Mouse (Mus musculus) stomach, postnatal 0 days (tissue): ENCODE measurements around the gene Hspa1a.

ENCODE experiments used
- CTCF ChIP-seq: IDR thresholded peaks from 2 replicates; pipeline ENCODE4 v1.5.1; 2016; ENCODE audit warnings: antibody characterized with exemption, low read depth, mild to moderate bottlenecking, moderate library complexity
- EP300 ChIP-seq: optimal IDR thresholded peaks from 2 replicates; pipeline ENCODE3; 2016; ENCODE audit warnings: antibody characterized with exemption

DNA sequence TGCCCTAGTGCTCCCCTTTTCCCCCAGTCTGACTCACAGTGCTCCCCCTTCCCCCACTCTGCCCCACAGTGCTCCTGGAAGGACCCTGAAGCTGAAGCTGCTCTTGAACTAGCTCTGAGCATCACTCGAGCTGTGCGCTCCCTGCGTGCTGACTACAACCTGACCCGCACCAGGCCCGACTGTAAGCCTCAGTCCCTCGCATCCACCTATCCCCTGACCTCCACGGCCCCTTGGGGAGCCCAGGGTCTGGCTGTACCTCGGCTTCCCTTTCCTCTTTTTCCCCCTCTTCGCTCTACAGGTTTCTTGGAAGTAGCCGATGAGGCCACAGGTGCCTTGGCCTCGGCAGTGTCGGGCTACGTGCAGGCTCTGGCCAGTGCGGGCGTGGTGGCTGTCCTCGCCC, 43.3 kb upstream of the Hspa1a start:
- TF ChIP-seq EP300: no peak
- no peak for TF ChIP-seq CTCF
